In the genomic region with DNA sequence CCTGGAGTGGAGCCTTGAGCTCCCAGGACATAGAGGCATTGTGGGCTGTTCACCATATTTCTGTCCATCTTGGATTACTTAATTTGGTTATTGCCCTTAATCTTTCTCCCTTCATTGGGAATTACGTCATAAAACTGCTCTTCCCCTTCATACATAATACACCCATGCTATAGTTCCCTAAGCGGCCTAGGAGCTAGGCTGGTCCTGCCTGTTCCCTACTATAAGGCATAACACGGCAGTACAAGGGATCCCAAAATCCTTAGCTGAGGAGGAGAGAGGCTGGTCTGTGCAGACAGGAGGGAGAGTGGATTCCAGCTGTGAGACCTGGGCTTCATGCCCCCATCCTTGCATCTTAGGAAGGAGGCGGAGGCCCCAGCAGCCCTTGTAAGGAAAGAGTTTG, we compare ENCODE assay signal across 13 mouse cellular contexts. TPM values are rescaled to one million over a fixed set of nuclear protein-coding genes. Genes with fewer than 3 reads are reported as not detected.
DNase-seq lines count a peak whose midpoint lies in the region; ATAC-seq and TF ChIP-seq lines count a peak whose summit lies in the region.
"Had no signal": no experiment of that assay in that cellular context is flagged by ENCODE, and none has a peak within 500 bp of the region (broad histone marks: within the 10 kb centered on the region; RNA-seq: fewer than 3 reads in every experiment).

No protein-coding gene starts in this region.

- DNase-seq in heart, adult 18-20 months, result no peak
- peak; percentile 85 for DNase-seq in midbrain, embryonic 11.5 days (ENCODE audit: low spot score, missing footprints)
- DNase-seq in midbrain, postnatal 0 days (ENCODE audit: low spot score), result no peak
- no peak for DNase-seq in embryonic facial prominence, embryonic 10.5 days (ENCODE audit: low spot score)
- DNase-seq in left cerebral cortex, postnatal 36 days (ENCODE audit: low spot score in 2 of 2), result no peak
- no peak for DNase-seq in thymus, postnatal 14 days
- DNase-seq: gastrocnemius, postnatal 14 days; kidney, postnatal 10 days; layer of hippocampus, postnatal 36 days had no signal

- H3K27ac ChIP-seq in heart, embryonic 14.5 days (replicated peaks in 1 of 2; ENCODE audit: control insufficient read depth in 1 of 2, insufficient read depth in 1 of 2, low read depth in 2 of 2, low read length in 2 of 2), result no peak overlapping the region
- H3K27ac ChIP-seq in midbrain, embryonic 11.5 days (ENCODE audit: low read depth, low read length), result no peak overlapping the region; the same call in 1 of the 2 replicates
- H3K27ac ChIP-seq in midbrain, postnatal 0 days (ENCODE audit: low read depth, low read length), result no peak overlapping the region
- H3K27ac ChIP-seq in embryonic facial prominence, embryonic 10.5 days (replicated peaks), result no peak overlapping the region
- peak overlapping the region; percentile 33; the same call in 1 of the 2 replicates for H3K27ac ChIP-seq in intestine, embryonic 15.5 days

- H3K4me2 ChIP-seq in heart, embryonic 14.5 days (ENCODE audit: low read length), result no peak overlapping the region
- no peak overlapping the region for H3K4me2 ChIP-seq in midbrain, embryonic 11.5 days
- no peak overlapping the region for H3K4me2 ChIP-seq in midbrain, postnatal 0 days (ENCODE audit: low read depth, low read length, poor library complexity, severe bottlenecking)
- 0 out of 2 replicates have a peak overlapping the region, but pooled peaks have one; percentile 1 for H3K4me2 ChIP-seq in intestine, embryonic 15.5 days (replicated peaks)

- H3K4me1 ChIP-seq in heart, embryonic 14.5 days (ENCODE audit: control insufficient read depth in 2 of 2, insufficient read depth in 2 of 2, low read length in 2 of 2), result peaks cover 16 to 80% of the 10 kb centered on the region in 2 experiments; a peak in 3 of 4 replicates
- peaks cover 39% of the 10 kb centered on the region for H3K4me1 ChIP-seq in midbrain, embryonic 11.5 days (ENCODE audit: control insufficient read depth, insufficient read depth, low read length)
- 0 out of 2 replicates have a peak, but pooled peaks cover under 1% of the 10 kb centered on the region for H3K4me1 ChIP-seq in midbrain, postnatal 0 days (ENCODE audit: insufficient read depth, low read length)
- H3K4me1 ChIP-seq in embryonic facial prominence, embryonic 10.5 days, result peaks cover 79% of the 10 kb centered on the region
- peaks cover 76% of the 10 kb centered on the region for H3K4me1 ChIP-seq in intestine, embryonic 15.5 days (replicated peaks)

- H3K36me3 ChIP-seq in heart, embryonic 14.5 days (ENCODE audit: control insufficient read depth, insufficient read depth, low read length), result peaks cover 100% of the 10 kb centered on the region
- H3K36me3 ChIP-seq in midbrain, embryonic 11.5 days (ENCODE audit: control insufficient read depth, insufficient read depth, low read length), result peaks cover 77% of the 10 kb centered on the region
- peaks cover 76% of the 10 kb centered on the region for H3K36me3 ChIP-seq in midbrain, postnatal 0 days (ENCODE audit: insufficient read depth, low read length)
- peaks cover 100% of the 10 kb centered on the region for H3K36me3 ChIP-seq in embryonic facial prominence, embryonic 10.5 days (replicated peaks)
- peaks cover 74% of the 10 kb centered on the region for H3K36me3 ChIP-seq in intestine, embryonic 15.5 days

- WGBS in heart, embryonic 14.5 days, result 82% methylated on average over 4 of the region's 4 CpGs
- 85% methylated on average over 4 of the region's 4 CpGs for WGBS in midbrain, embryonic 11.5 days
- WGBS in midbrain, postnatal 0 days, result 79% methylated on average over 4 of the region's 4 CpGs
- 86% methylated on average over 4 of the region's 4 CpGs for WGBS in embryonic facial prominence, embryonic 10.5 days
- 68% methylated on average over 4 of the region's 4 CpGs for WGBS in intestine, embryonic 15.5 days

- intact Hi-C loops in left cerebral cortex, postnatal 36 days (cut with DNase I), result no loop called here

- H3K4me3 ChIP-seq in heart, embryonic 14.5 days (ENCODE audit: control insufficient read depth in 1 of 2, insufficient read depth in 1 of 2, low read depth in 1 of 2, low read length in 2 of 2), result no peak overlapping the region
- H3K4me3 ChIP-seq in midbrain, embryonic 11.5 days (ENCODE audit: low read depth, low read length), result no peak overlapping the region
- H3K4me3 ChIP-seq in midbrain, postnatal 0 days (ENCODE audit: low read depth, low read length), result no peak overlapping the region
- peak overlapping the region; percentile 25; the same call in 1 of the 2 replicates for H3K4me3 ChIP-seq in embryonic facial prominence, embryonic 10.5 days
- H3K4me3 ChIP-seq in intestine, embryonic 15.5 days (replicated peaks), result no peak overlapping the region

- no peak for ATAC-seq in heart, embryonic 14.5 days (ENCODE audit: insufficient number of reproducible peaks, insufficient read depth, low FRiP score, low read depth)
- no peak for ATAC-seq in midbrain, embryonic 11.5 days (ENCODE audit: low FRiP score)
- ATAC-seq in midbrain, postnatal 0 days (ENCODE audit: low FRiP score), result no peak
- ATAC-seq in intestine, embryonic 15.5 days, result no peak
- ATAC-seq: forebrain, embryonic 14.5 days had no signal

- H3K27me3 ChIP-seq in heart, embryonic 14.5 days (ENCODE audit: control insufficient read depth, insufficient read depth, low read length), result no peaks in the 10 kb centered on the region
- no peaks in the 10 kb centered on the region for H3K27me3 ChIP-seq in midbrain, embryonic 11.5 days (ENCODE audit: control insufficient read depth, insufficient read depth, low read length)
- no peaks in the 10 kb centered on the region for H3K27me3 ChIP-seq in midbrain, postnatal 0 days (ENCODE audit: insufficient read depth, low read length)
- H3K27me3 ChIP-seq in embryonic facial prominence, embryonic 10.5 days (replicated peaks; ENCODE audit: low read depth, poor library complexity, severe bottlenecking), result no peaks in the 10 kb centered on the region
- no peaks in the 10 kb centered on the region for H3K27me3 ChIP-seq in intestine, embryonic 15.5 days (replicated peaks)

- H3K9ac ChIP-seq in heart, embryonic 14.5 days (ENCODE audit: low read length), result peak overlapping the region; percentile 9; the same call in 1 of the 2 replicates
- no peak overlapping the region for H3K9ac ChIP-seq in midbrain, embryonic 11.5 days (ENCODE audit: low read length)
- H3K9ac ChIP-seq in midbrain, postnatal 0 days (replicated peaks; ENCODE audit: low read length, poor library complexity, severe bottlenecking), result no peak overlapping the region
- no peak overlapping the region for H3K9ac ChIP-seq in intestine, embryonic 15.5 days

- no peaks in the 10 kb centered on the region for H3K9me3 ChIP-seq in heart, embryonic 14.5 days (ENCODE audit: control insufficient read depth, low read length)
- no peaks in the 10 kb centered on the region for H3K9me3 ChIP-seq in midbrain, embryonic 11.5 days (ENCODE audit: control insufficient read depth, low read length)
- no peaks in the 10 kb centered on the region for H3K9me3 ChIP-seq in midbrain, postnatal 0 days (ENCODE audit: low read length)
- H3K9me3 ChIP-seq in embryonic facial prominence, embryonic 10.5 days, result no peaks in the 10 kb centered on the region
- no peaks in the 10 kb centered on the region for H3K9me3 ChIP-seq in intestine, embryonic 15.5 days

- no peak for TF ChIP-seq CTCF in midbrain, postnatal 0 days (IDR thresholded peaks at IDR 0.05)

RNA-seq across cellular contexts. Expression of a gene that starts 7.1 kb away (rescaled TPM):
- 252 and 254 TPM in 2 replicates for polyA plus RNA-seq in heart, embryonic 14.5 days (2014; fragmentation: Nextera tagmentation; extraction: Ambion mirVana)
- total RNA-seq in heart, adult 18-20 months (2021), result 1,000 to 10,000 TPM; 1,960 to 1,989 TPM
- polyA plus RNA-seq in midbrain, embryonic 11.5 days (2014; fragmentation: Nextera tagmentation; extraction: Ambion mirVana), result 80.5 and 81.7 TPM in 2 replicates
- 89.3 and 104 TPM in 2 replicates for total RNA-seq in midbrain, postnatal 0 days (2014; rRNA removed)
- polyA plus RNA-seq in midbrain, postnatal 0 days (2015; fragmentation: Nextera tagmentation; extraction: Ambion mirVana), result 103 and 107 TPM in 2 replicates
- polyA plus RNA-seq in embryonic facial prominence, embryonic 10.5 days (2016; fragmentation: Nextera tagmentation; extraction: Ambion mirVana), result 75.8 and 81.7 TPM in 2 replicates
- 234 and 260 TPM in 2 replicates for polyA plus RNA-seq in intestine, embryonic 15.5 days (2015; fragmentation: Nextera tagmentation; extraction: Ambion mirVana)
- total RNA-seq in left cerebral cortex, postnatal 36 days (2021), result 10 to 100 TPM; 45.0 to 47.8 TPM

RNA-seq across cellular contexts. Expression of a gene that starts 9.6 kb away (rescaled TPM):
- 151 and 155 TPM in 2 replicates for polyA plus RNA-seq in heart, embryonic 14.5 days (2014; fragmentation: Nextera tagmentation; extraction: Ambion mirVana)
- total RNA-seq in heart, adult 18-20 months (2021), result 100 to 1,000 TPM; 196 to 224 TPM
- polyA plus RNA-seq in midbrain, embryonic 11.5 days (2014; fragmentation: Nextera tagmentation; extraction: Ambion mirVana), result 331 and 342 TPM in 2 replicates
- total RNA-seq in midbrain, postnatal 0 days (2014; rRNA removed), result 253 and 265 TPM in 2 replicates
- polyA plus RNA-seq in midbrain, postnatal 0 days (2015; fragmentation: Nextera tagmentation; extraction: Ambion mirVana), result 146 and 175 TPM in 2 replicates
- polyA plus RNA-seq in embryonic facial prominence, embryonic 10.5 days (2016; fragmentation: Nextera tagmentation; extraction: Ambion mirVana), result 325 and 346 TPM in 2 replicates
- polyA plus RNA-seq in intestine, embryonic 15.5 days (2015; fragmentation: Nextera tagmentation; extraction: Ambion mirVana), result 210 and 237 TPM in 2 replicates
- 100 to 1,000 TPM; 414 to 415 TPM for total RNA-seq in left cerebral cortex, postnatal 36 days (2021)

RNA-seq across cellular contexts. Expression of a gene that starts 15.7 kb away (rescaled TPM):
- 4.7 and 4.8 TPM in 2 replicates for polyA plus RNA-seq in heart, embryonic 14.5 days (2014; fragmentation: Nextera tagmentation; extraction: Ambion mirVana)
- total RNA-seq in heart, adult 18-20 months (2021), result 10 to 100 TPM in 1 of 2 experiments, 1 to 10 TPM in 1; 9.6 to 18.7 TPM
- polyA plus RNA-seq in midbrain, embryonic 11.5 days (2014; fragmentation: Nextera tagmentation; extraction: Ambion mirVana), result 1.3 and 1.7 TPM in 2 replicates
- 3.4 and 3.5 TPM in 2 replicates for total RNA-seq in midbrain, postnatal 0 days (2014; rRNA removed)
- polyA plus RNA-seq in midbrain, postnatal 0 days (2015; fragmentation: Nextera tagmentation; extraction: Ambion mirVana), result 4.8 and 5.1 TPM in 2 replicates
- polyA plus RNA-seq in embryonic facial prominence, embryonic 10.5 days (2016; fragmentation: Nextera tagmentation; extraction: Ambion mirVana), result 4.4 and 4.9 TPM in 2 replicates
- polyA plus RNA-seq in intestine, embryonic 15.5 days (2015; fragmentation: Nextera tagmentation; extraction: Ambion mirVana), result 1,462 and 1,582 TPM in 2 replicates
- 1 to 10 TPM; 1.2 to 5.0 TPM for total RNA-seq in left cerebral cortex, postnatal 36 days (2021)

RNA-seq across cellular contexts. Expression of a gene that starts 29.2 kb away (rescaled TPM):
- polyA plus RNA-seq in heart, embryonic 14.5 days (2014; fragmentation: Nextera tagmentation; extraction: Ambion mirVana), result 2.1 and 3.7 TPM in 2 replicates
- total RNA-seq in heart, adult 18-20 months (2021), result 1 to 10 TPM; 1.5 to 3.4 TPM
- polyA plus RNA-seq in midbrain, embryonic 11.5 days (2014; fragmentation: Nextera tagmentation; extraction: Ambion mirVana), result 1.9 and 2.5 TPM in 2 replicates
- total RNA-seq in midbrain, postnatal 0 days (2014; rRNA removed), result 0.80 and 1.0 TPM in 2 replicates
- polyA plus RNA-seq in midbrain, postnatal 0 days (2015; fragmentation: Nextera tagmentation; extraction: Ambion mirVana), result 1.9 TPM in 2 replicates
- polyA plus RNA-seq in embryonic facial prominence, embryonic 10.5 days (2016; fragmentation: Nextera tagmentation; extraction: Ambion mirVana), result 2.2 and 2.8 TPM in 2 replicates
- polyA plus RNA-seq in intestine, embryonic 15.5 days (2015; fragmentation: Nextera tagmentation; extraction: Ambion mirVana), result 4.5 and 5.6 TPM in 2 replicates
- 1 to 10 TPM; 2.3 to 3.1 TPM for total RNA-seq in left cerebral cortex, postnatal 36 days (2021)

RNA-seq across cellular contexts. Expression of a gene that starts 45.7 kb away (rescaled TPM):
- 1.3 and 2.6 TPM in 2 replicates for polyA plus RNA-seq in heart, embryonic 14.5 days (2014; fragmentation: Nextera tagmentation; extraction: Ambion mirVana)
- 1 to 10 TPM in 1 of 2 experiments, under 1 TPM in 1; 0.93 to 1.8 TPM for total RNA-seq in heart, adult 18-20 months (2021)
- 0.97 and 1.4 TPM in 2 replicates for polyA plus RNA-seq in midbrain, embryonic 11.5 days (2014; fragmentation: Nextera tagmentation; extraction: Ambion mirVana)
- 0.38 and 12.5 TPM in 2 replicates for total RNA-seq in midbrain, postnatal 0 days (2014; rRNA removed)
- 3.8 and 4.8 TPM in 2 replicates for polyA plus RNA-seq in midbrain, postnatal 0 days (2015; fragmentation: Nextera tagmentation; extraction: Ambion mirVana)
- 0.63 and 1.9 TPM in 2 replicates for polyA plus RNA-seq in embryonic facial prominence, embryonic 10.5 days (2016; fragmentation: Nextera tagmentation; extraction: Ambion mirVana)
- polyA plus RNA-seq in intestine, embryonic 15.5 days (2015; fragmentation: Nextera tagmentation; extraction: Ambion mirVana), result 0.98 and 1.4 TPM in 2 replicates
- total RNA-seq in left cerebral cortex, postnatal 36 days (2021), result not detected
- total RNA-seq: gastrocnemius, postnatal 14 days; layer of hippocampus, postnatal 36 days; megakaryocyte-erythroid progenitor cell, adult 5-6 weeks had no signal

Comparison
In these comparisons a context has a peak if more than half of its experiments do, and no peak if none do; other contexts are left out.
1. RNA of a gene that starts 15.7 kb away (polyA plus RNA-seq): 1,462 to 1,582 TPM in intestine, embryonic 15.5 days; 4.8 to 5.1 TPM in midbrain, postnatal 0 days, 4.7 to 4.8 TPM in heart, embryonic 14.5 days, 4.4 to 4.9 TPM in embryonic facial prominence, embryonic 10.5 days and 1.3 to 1.7 TPM in midbrain, embryonic 11.5 days; every median in the first group is over 100 times any median in the second.